Mouse (Mus musculus) stomach, embryonic 14.5 days (tissue): ENCODE measurements around the gene Mad2l2. TPM values are rescaled to one million over a fixed set of nuclear protein-coding genes. Genes with fewer than 3 reads are reported as not detected.
"Not testable (repeated sequence)": the region's sequence is repeated elsewhere in the genome, so short reads cannot be mapped to it uniquely, and the experiment has no call there.

Experiments used
- ATAC-seq: fragments of 200-750 bp; cut with Nextera tagmentation; 2 replicates; pipeline ENCODE4 v1.8.0; 2017; ENCODE audit warnings: low read depth, moderate TSS enrichment; ENCODE audit not compliant: insufficient number of reproducible peaks, insufficient read depth, low FRiP score
- H3K27ac ChIP-seq: fragments of 300-500 bp; sonication (generic); 2 replicates; pipeline ENCODE4 v1.5.1; 2014; ENCODE audit warnings: mild to moderate bottlenecking, low read length, moderate library complexity, mixed read lengths
- H3K27me3 ChIP-seq: fragments of 300-500 bp; sonication (generic); 2 replicates; pipeline ENCODE4 v1.6.1; 2014; ENCODE audit warnings: low read length, control low read depth, mixed read lengths; ENCODE audit not compliant: control insufficient read depth, insufficient read depth
- H3K36me3 ChIP-seq: fragments of 300-500 bp; sonication (generic); 2 replicates; pipeline ENCODE4 v1.6.1; 2014; ENCODE audit warnings: mild to moderate bottlenecking, control low read depth, low read length, moderate library complexity, mixed read lengths; ENCODE audit not compliant: control insufficient read depth, insufficient read depth
- H3K4me1 ChIP-seq: fragments of 300-500 bp; sonication (generic); 2 replicates; pipeline ENCODE4 v1.6.1; 2014; ENCODE audit warnings: low read length, control low read depth, mixed read lengths; ENCODE audit not compliant: control insufficient read depth, insufficient read depth
- H3K4me2 ChIP-seq: fragments of 300-500 bp; sonication (generic); replicated peaks from 2 replicates; pipeline ENCODE4 v1.6.1; 2014; ENCODE audit warnings: low read depth, low read length, control low read depth
- H3K4me3 ChIP-seq: fragments of 300-500 bp; sonication (generic); 2 replicates; pipeline ENCODE4 v1.5.1; 2014; ENCODE audit warnings: low read depth, low read length, control low read depth
- H3K9ac ChIP-seq: fragments of 300-500 bp; sonication (generic); replicated peaks from 2 replicates; pipeline ENCODE4 v1.6.1; 2014; ENCODE audit warnings: low read depth, mild to moderate bottlenecking, control low read depth, low read length, moderate library complexity, mixed read lengths
- H3K9me3 ChIP-seq: fragments of 300-500 bp; sonication (generic); 2 replicates; pipeline ENCODE4 v1.6.1; 2016; ENCODE audit warnings: low read depth, low read length, control low read depth; ENCODE audit not compliant: control insufficient read depth
- WGBS: fragments of 180-500 bp; shearing (Covaris S2); extraction: QIAGEN DNeasy Blood & Tissue Kit; methylation state at CpG from one replicate; pipeline ENCODE4 v1.1.7; 2014; 5-methylcytosine and 5-hydroxymethylcytosine counted together
- polyA plus RNA-seq: library from polyadenylated mRNA; unstranded; fragments of >200 nt; fragmentation: Nextera tagmentation; extraction: Ambion mirVana; gene quantifications from 2 replicates; pipeline ENCODE4 v1.2.1, GENCODE M21; 2014

Gene Mad2l2
- polyA plus RNA-seq, 1 experiment from 2014 or later, result 51.2 TPM

- H3K27ac ChIP-seq, H3K9ac ChIP-seq, ATAC-seq, H3K4me1 ChIP-seq, H3K36me3 ChIP-seq, H3K4me2 ChIP-seq, H3K9me3 ChIP-seq, H3K4me3 ChIP-seq: not testable (repeated sequence)
- peaks cover 37% of the 10 kb centered on the region for H3K27me3 ChIP-seq
- 72% methylated on average over 5 of the region's 6 CpGs for WGBS
These were observed 46.4 kb downstream of the Mad2l2 start for GRCm38 (mm10) chr4:148176603-148177002.

GRCm38 (mm10) chr4:148177716-148178115 lies 47.5 kb downstream of the Mad2l2 start:
- Histone ChIP-seq H3K27ac (no peak overlapping the region), H3K4me2 (no peak overlapping the region), H3K9me3 (no peaks in the 10 kb centered on the region), H3K36me3 (no peaks in the 10 kb centered on the region), H3K4me3 (no peak overlapping the region), H3K9ac (no peak overlapping the region), H3K27me3 (peaks cover 28% of the 10 kb centered on the region), H3K4me1 (no peaks in the 10 kb centered on the region; the same call in 1 of the 2 replicates)
- ATAC-seq, result no peak

- Histone ChIP-seq H3K4me1 (no peaks in the 10 kb centered on the region), H3K27me3 (no peaks in the 10 kb centered on the region), H3K36me3 (no peaks in the 10 kb centered on the region), H3K4me2 (no peak overlapping the region), H3K9me3 (no peaks in the 10 kb centered on the region), H3K4me3 (no peak overlapping the region), H3K27ac (no peak overlapping the region), H3K9ac (no peak overlapping the region)
- ATAC-seq, result no peak
- WGBS, result 88% methylated on average over 12 of the region's 12 CpGs
These were observed 51.3 kb downstream of the Mad2l2 start for GRCm38 (mm10) chr4:148181483-148181882.

GRCm38 (mm10) chr4:148182363-148182762 lies 52.2 kb downstream of the Mad2l2 start:
- Histone ChIP-seq H3K36me3 (no peaks in the 10 kb centered on the region), H3K9ac (no peak overlapping the region), H3K27me3 (no peaks in the 10 kb centered on the region), H3K9me3 (no peaks in the 10 kb centered on the region), H3K4me2 (no peak overlapping the region), H3K27ac (no peak overlapping the region), H3K4me1 (no peaks in the 10 kb centered on the region), H3K4me3 (no peak overlapping the region)
- ATAC-seq, result no peak
- WGBS, result 36% methylated on average over 8 of the region's 8 CpGs

- H3K4me2 ChIP-seq, result no peak overlapping the region
- H3K4me3 ChIP-seq, result no peak overlapping the region
- no peak overlapping the region for H3K27ac ChIP-seq
- no peak; the same call in 1 of the 2 replicates for ATAC-seq
- no peaks in the 10 kb centered on the region for H3K9me3 ChIP-seq
- no peaks in the 10 kb centered on the region for H3K36me3 ChIP-seq
- WGBS, result 66% methylated on average over 9 of the region's 9 CpGs
- no peak overlapping the region for H3K9ac ChIP-seq
- no peaks in the 10 kb centered on the region for H3K4me1 ChIP-seq
- H3K27me3 ChIP-seq, result no peaks in the 10 kb centered on the region
These were observed 54.4 kb downstream of the Mad2l2 start for GRCm38 (mm10) chr4:148184564-148184963.

GRCm38 (mm10) chr4:148185819-148186218 lies 55.6 kb downstream of the Mad2l2 start:
- ATAC-seq, result no peak

GRCm38 (mm10) chr4:148188767-148189166 lies 58.6 kb downstream of the Mad2l2 start:
- not testable (repeated sequence) for H3K36me3 ChIP-seq, H3K27me3 ChIP-seq, H3K4me3 ChIP-seq, H3K4me1 ChIP-seq, H3K9ac ChIP-seq, H3K4me2 ChIP-seq, H3K9me3 ChIP-seq, H3K27ac ChIP-seq, ATAC-seq
- whole genome bisulfite sequencing, result 85% methylated on average over 1 of the region's 1 CpGs

More at GRCm38 (mm10) chr4:148185819-148186218, 55.6 kb downstream of the Mad2l2 start:
- no peak overlapping the region for H3K4me3 ChIP-seq
- 67% methylated on average over 4 of the region's 4 CpGs for WGBS
- H3K36me3 ChIP-seq, result no peaks in the 10 kb centered on the region
- H3K4me1 ChIP-seq, result no peaks in the 10 kb centered on the region
- no peak overlapping the region for H3K9ac ChIP-seq
- H3K4me2 ChIP-seq, result no peak overlapping the region
- H3K27ac ChIP-seq, result no peak overlapping the region
- H3K27me3 ChIP-seq, result no peaks in the 10 kb centered on the region
- no peaks in the 10 kb centered on the region for H3K9me3 ChIP-seq

- Histone ChIP-seq H3K27ac (no peak overlapping the region), H3K27me3 (no peaks in the 10 kb centered on the region), H3K9ac (no peak overlapping the region), H3K4me3 (no peak overlapping the region), H3K9me3 (no peaks in the 10 kb centered on the region), H3K4me2 (no peak overlapping the region), H3K4me1 (no peaks in the 10 kb centered on the region), H3K36me3 (no peaks in the 10 kb centered on the region)
- WGBS, result 27% methylated on average over 11 of the region's 11 CpGs
- ATAC-seq, result no peak
These were observed 62.6 kb downstream of the Mad2l2 start for GRCm38 (mm10) chr4:148192707-148193245.

GRCm38 (mm10) chr4:148194400-148194799 lies 64.2 kb downstream of the Mad2l2 start:
- no peak for ATAC-seq
- Histone ChIP-seq H3K36me3 (no peaks in the 10 kb centered on the region), H3K27ac (no peak overlapping the region), H3K9ac (no peak overlapping the region), H3K4me2 (no peak overlapping the region), H3K4me1 (no peaks in the 10 kb centered on the region), H3K4me3 (no peak overlapping the region), H3K27me3 (no peaks in the 10 kb centered on the region), H3K9me3 (no peaks in the 10 kb centered on the region)
